Mouse (Mus musculus) right cerebral cortex, postnatal 4 days (tissue): ENCODE results near the gene Desi1.

ENCODE experiments used
- DNase-seq: peaks from one replicate; pipeline ENCODE4 v3.0.0-alpha.2; 2022

Gene Desi1

GRCm38 (mm10) chr15:82033762-82034161 is at the start of gene Desi1:
Desi1 (minus strand) TSS chr15:82033862.
- DNase-seq: no peak

- peak; percentile 9 for DNase-seq
Measured at GRCm38 (mm10) chr15:82081161-82081560, 47.5 kb upstream of the Desi1 start.

GRCm38 (mm10) chr15:82079883-82080282 is 46.2 kb upstream of the Desi1 start:
- DNase-seq: no peak

GRCm38 (mm10) chr15:82073490-82073889 is 39.8 kb upstream of the Desi1 start:
- DNase-seq: no peak

- no peak for DNase-seq
Measured at GRCm38 (mm10) chr15:82071816-82072469, 38.3 kb upstream of the Desi1 start.

GRCm38 (mm10) chr15:82069898-82070297 is 36.2 kb upstream of the Desi1 start, which contains the start of gene Mei1:
Mei1 (plus strand) TSS chr15:82069996.
- peak; percentile 23 for DNase-seq

- DNase-seq: peak; percentile 62
Measured at GRCm38 (mm10) chr15:82065511-82065910, 31.8 kb upstream of the Desi1 start.

GRCm38 (mm10) chr15:82063909-82064308 is 30.2 kb upstream of the Desi1 start:
- no peak for DNase-seq

- no peak for DNase-seq
Measured at GRCm38 (mm10) chr15:82058719-82059201, 25.1 kb upstream of the Desi1 start, which contains the start of gene 4930407I10Rik. 4930407I10Rik (plus strand) TSS chr15:82059151.

GRCm38 (mm10) chr15:82052544-82052943 is 18.9 kb upstream of the Desi1 start:
- no peak for DNase-seq

GRCm38 (mm10) chr15:82047080-82047883 is 13.6 kb upstream of the Desi1 start, which contains the start of gene Snu13:
Snu13 (minus strand) TSS chr15:82047598.
- peak; percentile 91 for DNase-seq

GRCm38 (mm10) chr15:82046246-82046891 is 12.7 kb upstream of the Desi1 start:
- DNase-seq: no peak

GRCm38 (mm10) chr15:82044166-82044784 is 10.6 kb upstream of the Desi1 start:
- DNase-seq: no peak

GRCm38 (mm10) chr15:82040650-82041049 is 7.0 kb upstream of the Desi1 start:
- DNase-seq: peak; percentile 42

- peak; percentile 14 for DNase-seq
Measured at GRCm38 (mm10) chr15:82035904-82036689, 2.4 kb upstream of the Desi1 start.

- DNase-seq: no peak
Measured at GRCm38 (mm10) chr15:82032386-82032785, 1.3 kb downstream of the Desi1 start.

GRCm38 (mm10) chr15:82027726-82028125 is 5.9 kb downstream of the Desi1 start:
- no peak for DNase-seq

- DNase-seq: no peak
Measured at GRCm38 (mm10) chr15:82027276-82027675, 6.4 kb downstream of the Desi1 start.

GRCm38 (mm10) chr15:82023965-82024635 is 9.6 kb downstream of the Desi1 start:
- no peak for DNase-seq

GRCm38 (mm10) chr15:82022535-82023088 is 11.1 kb downstream of the Desi1 start:
- DNase-seq: no peak

GRCm38 (mm10) chr15:82019288-82019687 is 14.4 kb downstream of the Desi1 start:
- DNase-seq: no peak
